Mouse (Mus musculus) neural tube, postnatal 0 days (tissue): ENCODE measurements around the gene Snrpc. TPM values are rescaled to one million over a fixed set of nuclear protein-coding genes. Genes with fewer than 3 reads are reported as not detected.

ENCODE experiments used
- polyA plus RNA-seq: library from polyadenylated mRNA; unstranded; fragments of >200 nt; fragmentation: Nextera tagmentation; extraction: Ambion mirVana; gene quantifications from 2 replicates; pipeline ENCODE4 v1.2.1, GENCODE M21; 2015

Snrpc gene
- 221 and 227 TPM in 2 replicates for polyA plus RNA-seq

DNA sequence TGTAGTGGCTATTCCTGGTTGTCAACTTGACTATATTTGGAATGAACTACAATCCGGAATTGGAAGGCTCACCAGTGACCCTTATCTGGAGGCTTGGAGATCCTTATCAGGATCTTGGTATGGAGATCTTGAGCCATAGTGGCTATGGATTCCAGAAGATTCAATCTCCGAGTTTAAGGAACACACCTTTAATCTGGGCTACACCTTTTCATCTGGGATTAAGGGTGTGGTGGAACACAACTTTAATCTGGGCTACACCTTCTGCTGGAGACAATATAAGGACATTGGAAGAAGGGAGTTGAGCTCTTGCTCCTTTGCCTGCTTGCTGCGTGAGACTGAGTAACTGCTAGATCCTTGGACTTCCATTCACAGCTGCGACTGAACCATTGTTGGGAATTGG is at the start of gene Snrpc:
Snrpc (plus strand) TSS at position 301 of the 400 bp plus-strand sequence.

DNA sequence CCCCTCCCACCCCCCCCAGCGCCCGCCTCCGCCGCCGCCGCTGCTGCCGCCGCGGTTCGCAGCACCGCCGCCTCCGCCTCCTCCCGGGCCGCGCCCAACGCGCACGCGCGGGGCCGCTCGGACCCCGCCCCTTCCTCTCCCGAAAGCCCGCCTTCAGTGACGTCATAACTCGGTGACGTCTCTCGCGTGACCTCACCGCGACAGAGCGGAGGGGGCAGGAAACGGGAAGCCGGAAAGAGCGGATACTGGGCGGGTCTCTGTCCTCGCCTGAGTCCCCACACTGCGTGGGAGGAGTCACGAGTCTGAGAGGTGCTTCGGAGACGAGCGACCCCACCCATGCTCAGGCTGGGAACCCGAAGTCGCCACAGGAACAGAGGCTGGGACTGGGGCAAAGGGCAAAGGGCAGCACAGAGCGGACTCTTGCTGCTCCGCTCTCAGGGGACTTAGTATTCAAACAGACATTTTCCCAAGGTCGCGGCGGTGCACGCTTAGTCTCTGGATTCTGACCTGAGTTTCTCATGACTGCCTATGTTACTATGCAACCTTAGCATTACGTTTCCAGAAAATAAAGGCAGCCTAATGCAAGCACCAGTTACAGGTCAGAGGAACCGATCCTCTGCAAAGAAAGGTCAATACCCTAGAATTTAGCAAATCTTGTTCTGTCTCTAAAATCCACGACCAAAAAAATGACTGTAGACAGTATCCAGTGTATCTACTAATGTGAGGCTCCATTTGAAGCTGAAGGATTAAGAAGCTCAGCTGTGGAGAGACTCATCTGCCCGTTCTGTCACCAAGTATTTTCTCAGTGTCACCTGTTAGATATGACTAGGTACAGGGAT is 17.2 kb upstream of the Snrpc start, which contains the start of gene D17Wsu92e:
D17Wsu92e (minus strand) TSS at position 81 of the 839 bp plus-strand sequence.

DNA sequence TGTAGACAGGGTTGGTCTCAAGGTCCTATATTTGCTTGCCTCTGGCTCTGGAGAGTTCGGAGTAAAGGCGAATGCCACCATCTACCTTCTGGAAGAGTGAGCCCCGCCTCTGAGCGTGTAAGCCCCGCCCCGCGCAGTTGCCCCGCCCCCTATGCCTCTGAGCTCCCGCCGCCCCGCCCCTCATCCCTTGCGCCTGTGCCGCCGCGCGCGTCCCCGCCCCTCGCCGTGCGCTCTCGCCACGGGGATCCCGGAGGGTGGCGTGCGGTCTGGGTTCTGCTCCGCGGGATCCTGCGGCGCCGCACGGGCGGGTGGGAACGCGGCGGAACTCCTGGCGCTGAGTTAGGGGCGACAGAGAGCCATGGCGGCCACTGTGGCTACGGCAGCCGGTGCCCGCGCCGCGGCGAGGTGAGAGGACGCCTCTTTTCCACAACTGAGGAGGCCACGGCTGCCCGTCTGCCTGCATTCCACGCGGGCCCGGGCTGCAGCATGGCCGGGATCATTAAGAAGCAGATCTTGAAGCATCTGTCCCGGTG is 18.4 kb downstream of the Snrpc start, which contains the start of gene Uhrf1bp1:
Uhrf1bp1 (plus strand) TSS at position 177 of the 533 bp plus-strand sequence.

Other genes starting within 250 kb of the Snrpc start
- gene Nudt3, start 214.7 kb upstream of the Snrpc start, polyA plus RNA-seq, result 226 and 248 TPM in 2 replicates
- not detected in 2 replicates for gene RPS10-NUDT3, start 202.9 kb upstream of the Snrpc start, polyA plus RNA-seq
- gene Rps10, start 201.5 kb upstream of the Snrpc start, polyA plus RNA-seq, result 491 and 583 TPM in 2 replicates
- gene Pacsin1, start 182.6 kb upstream of the Snrpc start, polyA plus RNA-seq, result 104 and 105 TPM in 2 replicates
- gene Spdef, start 109.2 kb upstream of the Snrpc start, polyA plus RNA-seq, result 2.3 TPM in 2 replicates
- gene D17Wsu92e, start 17.5 kb upstream of the Snrpc start, polyA plus RNA-seq, result 10.4 and 11.9 TPM in 2 replicates
- gene Uhrf1bp1, start 18.3 kb downstream of the Snrpc start, polyA plus RNA-seq, result 4.3 and 5.7 TPM in 2 replicates
- 29.2 and 37.0 TPM in 2 replicates for gene Anks1, start 71.2 kb downstream of the Snrpc start, polyA plus RNA-seq
- gene Taf11, start 71.7 kb downstream of the Snrpc start, polyA plus RNA-seq, result 45.6 and 47.3 TPM in 2 replicates
- 1.7 and 1.9 TPM in 2 replicates for gene Tcp11, start 242.5 kb downstream of the Snrpc start, polyA plus RNA-seq